Mouse (Mus musculus) midbrain, postnatal 0 days (tissue): ENCODE measurements around the gene Rps19. TPM values are rescaled to one million over a fixed set of nuclear protein-coding genes. Genes with fewer than 3 reads are reported as not detected.
A peak's percentile ranks its signal among the peaks of the same experiment; 100 is the strongest.

Source experiments
- ATAC-seq: fragments of 200-750 bp; cut with Nextera tagmentation; 2 replicates; pipeline ENCODE4 v1.8.0; 2017; ENCODE audit warnings: moderate number of reproducible peaks, mild to moderate bottlenecking, moderate TSS enrichment, moderate library complexity; ENCODE audit not compliant: low FRiP score
- DNase-seq: peaks from one replicate; pipeline ENCODE4 v3.0.0-alpha.2; 2015; ENCODE audit warnings: low spot score
- H3K27ac ChIP-seq: fragments of 300-500 bp; sonication (generic); 2 replicates; pipeline ENCODE4 v1.5.1; 2014; ENCODE audit warnings: low read depth, mild to moderate bottlenecking, low read length, mixed read lengths
- H3K27me3 ChIP-seq: fragments of 300-500 bp; sonication (generic); 2 replicates; pipeline ENCODE4 v1.6.1; 2014; ENCODE audit warnings: low read length, control low read depth, mixed read lengths; ENCODE audit not compliant: insufficient read depth
- H3K36me3 ChIP-seq: fragments of 300-500 bp; sonication (generic); 2 replicates; pipeline ENCODE4 v1.6.1; 2014; ENCODE audit warnings: low read length, control low read depth, mixed read lengths; ENCODE audit not compliant: insufficient read depth
- H3K4me1 ChIP-seq: fragments of 300-500 bp; sonication (generic); 2 replicates; pipeline ENCODE4 v1.6.1; 2014; ENCODE audit warnings: mild to moderate bottlenecking, control low read depth, antibody characterized with exemption, low read length, mixed read lengths; ENCODE audit not compliant: insufficient read depth
- H3K4me2 ChIP-seq: fragments of 300-500 bp; sonication (generic); 2 replicates; pipeline ENCODE4 v1.6.1; 2014; ENCODE audit warnings: low read depth, mild to moderate bottlenecking, low read length, mixed read lengths; ENCODE audit not compliant: poor library complexity, severe bottlenecking
- H3K4me3 ChIP-seq: fragments of 300-500 bp; sonication (generic); 2 replicates; pipeline ENCODE4 v1.5.1; 2014; ENCODE audit warnings: low read depth, mild to moderate bottlenecking, low read length, moderate library complexity
- H3K9ac ChIP-seq: fragments of 300-500 bp; sonication (generic); replicated peaks from 2 replicates; pipeline ENCODE4 v1.6.1; 2014; ENCODE audit warnings: mild to moderate bottlenecking, low read length, moderate library complexity, mixed read lengths; ENCODE audit not compliant: poor library complexity, severe bottlenecking
- H3K9me3 ChIP-seq: fragments of 300-500 bp; sonication (generic); 2 replicates; pipeline ENCODE4 v1.6.1; 2016; ENCODE audit warnings: low read length, control low read depth
- CTCF ChIP-seq: IDR thresholded peaks from 2 replicates; pipeline ENCODE4 v1.5.1; 2016; ENCODE audit warnings: antibody characterized with exemption, mild to moderate bottlenecking
- WGBS: fragments of 180-500 bp; shearing (Covaris S2); extraction: QIAGEN DNeasy Blood & Tissue Kit; methylation state at CpG from one replicate; pipeline ENCODE4 v1.1.7; 2014; 5-methylcytosine and 5-hydroxymethylcytosine counted together
- polyA plus RNA-seq: library from polyadenylated mRNA; unstranded; fragments of >200 nt; fragmentation: Nextera tagmentation; extraction: Ambion mirVana; gene quantifications from 2 replicates; pipeline ENCODE4 v1.2.1, GENCODE M21; 2015
- total RNA-seq: library from RNA; depleted of rRNA; stranded (reverse); fragments of >200 nt; gene quantifications from 2 replicates; pipeline ENCODE4 v1.2.3, GENCODE M21; 2014

Rps19 gene
- total and polyA plus RNA-seq, 2 experiments from 2014 or later, result 364 to 1,202 TPM

DNA sequence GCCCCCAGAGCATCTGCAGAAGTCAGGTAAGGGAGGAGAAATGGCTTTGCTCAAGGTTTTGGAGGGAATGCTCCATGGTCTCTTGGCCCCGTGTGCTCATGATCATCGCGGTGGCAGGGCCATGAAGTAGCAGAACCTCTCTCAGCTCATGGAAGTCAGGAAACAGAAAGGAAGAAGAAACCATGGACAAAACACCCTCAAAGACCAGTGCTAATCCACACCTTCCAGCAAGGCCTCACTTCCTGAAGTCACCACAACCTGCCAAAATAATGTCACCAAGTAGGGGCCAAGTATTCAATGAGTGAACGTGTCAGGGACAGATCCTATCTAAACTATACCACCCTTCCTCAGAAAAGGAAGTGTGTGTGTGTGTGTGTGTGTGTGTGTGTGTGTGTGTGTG lies 21.3 kb upstream of the Rps19 start:
- no peak overlapping the region for H3K4me2 ChIP-seq
- TF ChIP-seq CTCF, result no peak
- H3K27ac ChIP-seq, result no peak overlapping the region
- DNase-seq (no peak), ATAC-seq (no peak)
- H3K36me3 ChIP-seq, result no peaks in the 10 kb centered on the region
- no peak overlapping the region for H3K9ac ChIP-seq
- no peaks in the 10 kb centered on the region for H3K4me1 ChIP-seq
- no peak overlapping the region for H3K4me3 ChIP-seq
- no peaks in the 10 kb centered on the region for H3K9me3 ChIP-seq
- no peaks in the 10 kb centered on the region for H3K27me3 ChIP-seq
- WGBS, result 87% methylated on average over 4 of the region's 4 CpGs

DNA sequence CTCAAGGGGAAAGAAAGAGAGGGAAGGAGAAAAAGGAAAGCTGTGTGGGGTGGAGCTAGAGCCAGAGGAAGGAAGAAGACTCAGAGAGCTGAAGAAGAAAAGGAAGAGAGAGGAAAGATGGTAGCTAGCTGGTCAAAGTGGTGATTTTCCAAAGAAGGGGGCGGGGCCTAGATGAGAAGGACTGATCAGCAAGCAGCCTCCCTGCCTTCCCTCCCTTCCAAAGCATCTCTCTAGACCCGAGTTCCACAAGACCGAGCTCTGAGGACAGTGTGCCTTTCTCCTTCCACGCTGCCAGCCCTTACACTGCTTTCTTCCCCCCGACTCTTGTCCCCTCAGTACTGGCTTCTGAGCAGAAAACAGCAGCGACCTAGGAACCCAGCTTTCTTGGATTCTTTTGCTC lies 20.0 kb upstream of the Rps19 start:
- Histone ChIP-seq H3K27ac (no peak overlapping the region), H3K36me3 (no peaks in the 10 kb centered on the region), H3K4me1 (no peaks in the 10 kb centered on the region), H3K4me3 (no peak overlapping the region), H3K4me2 (no peak overlapping the region), H3K27me3 (no peaks in the 10 kb centered on the region), H3K9ac (no peak overlapping the region), H3K9me3 (no peaks in the 10 kb centered on the region)
- no peak for ATAC-seq
- no peak for DNase-seq
- WGBS, result 17% methylated on average over 6 of the region's 6 CpGs
- TF ChIP-seq CTCF, result no peak

DNA sequence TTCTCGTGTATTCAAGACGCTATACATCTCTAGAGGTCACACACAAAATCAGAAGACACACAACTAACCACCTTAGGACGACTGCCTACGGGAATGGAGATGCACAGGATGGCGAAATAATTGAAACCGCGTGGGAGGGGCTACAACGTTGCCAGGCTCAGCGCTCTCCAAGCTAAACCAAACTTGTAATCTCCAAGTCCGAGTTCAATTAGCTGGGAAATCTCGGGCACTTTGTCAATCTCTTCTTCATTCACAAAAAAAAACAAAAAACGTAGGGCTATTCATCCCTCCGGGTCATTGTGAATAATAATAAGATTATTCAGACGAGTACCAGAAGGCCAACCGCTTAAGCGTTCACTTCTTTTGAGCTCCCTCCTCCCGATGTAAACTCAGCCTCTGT lies 15.1 kb upstream of the Rps19 start:
- Histone ChIP-seq H3K4me2 (no peak overlapping the region), H3K4me1 (no peaks in the 10 kb centered on the region), H3K36me3 (no peaks in the 10 kb centered on the region), H3K27me3 (no peaks in the 10 kb centered on the region), H3K27ac (no peak overlapping the region), H3K9me3 (no peaks in the 10 kb centered on the region), H3K4me3 (no peak overlapping the region), H3K9ac (no peak overlapping the region)
- WGBS, result 35% methylated on average over 17 of the region's 17 CpGs
- ATAC-seq (no peak), DNase-seq (no peak)
- TF ChIP-seq CTCF, result no peak

DNA sequence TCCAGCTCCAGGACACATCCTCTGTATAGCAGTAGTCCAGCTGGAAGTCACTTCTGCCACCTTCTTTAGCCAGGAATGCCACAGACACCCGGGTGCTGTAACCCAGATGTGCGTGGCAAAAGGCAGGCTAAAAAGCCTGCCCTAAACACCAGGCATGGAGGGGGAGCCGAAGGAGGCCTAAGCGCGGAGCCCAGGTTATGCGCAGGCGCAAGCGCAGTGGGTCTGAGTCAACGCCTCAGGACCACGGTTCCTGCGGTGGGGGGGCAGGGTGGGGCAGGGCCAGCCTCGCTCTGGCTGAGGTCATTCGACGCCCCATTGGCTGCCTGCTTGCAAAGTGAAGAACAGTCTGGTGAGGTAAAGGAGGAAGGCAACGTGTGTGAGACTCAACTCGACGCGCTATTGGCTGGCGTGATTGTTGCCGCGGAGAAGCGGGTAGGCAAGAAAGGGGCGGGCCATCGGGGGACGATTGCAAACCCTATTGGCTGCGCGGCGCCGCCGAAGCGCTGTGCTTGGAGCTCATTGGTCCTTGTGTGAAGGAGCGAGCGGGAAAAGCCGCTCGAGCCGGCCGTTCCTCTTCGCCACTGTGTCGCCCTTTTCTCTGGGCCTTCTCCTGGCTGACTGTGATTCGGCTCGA lies 14.5 kb upstream of the Rps19 start, which contains the start of the genes Lypd4 and Dmrtc2:
TSS of gene Lypd4 (minus strand) at position 410 of the 634 bp plus-strand sequence.
TSS of gene Dmrtc2 (plus strand) at position 526 of the 634 bp plus-strand sequence.
- no peak for DNase-seq
- Histone ChIP-seq H3K4me1 (no peaks in the 10 kb centered on the region), H3K9me3 (no peaks in the 10 kb centered on the region), H3K27me3 (no peaks in the 10 kb centered on the region), H3K36me3 (no peaks in the 10 kb centered on the region), H3K9ac (no peak within 1 kb of the TSS), H3K4me3 (no peak within 1 kb of the TSS), H3K27ac (no peak within 1 kb of the TSS), H3K4me2 (no peak within 1 kb of the TSS)
- no peak for TF ChIP-seq CTCF
- 51% methylated on average over 40 of the region's 41 CpGs for WGBS
- peak; percentile 51 for ATAC-seq

DNA sequence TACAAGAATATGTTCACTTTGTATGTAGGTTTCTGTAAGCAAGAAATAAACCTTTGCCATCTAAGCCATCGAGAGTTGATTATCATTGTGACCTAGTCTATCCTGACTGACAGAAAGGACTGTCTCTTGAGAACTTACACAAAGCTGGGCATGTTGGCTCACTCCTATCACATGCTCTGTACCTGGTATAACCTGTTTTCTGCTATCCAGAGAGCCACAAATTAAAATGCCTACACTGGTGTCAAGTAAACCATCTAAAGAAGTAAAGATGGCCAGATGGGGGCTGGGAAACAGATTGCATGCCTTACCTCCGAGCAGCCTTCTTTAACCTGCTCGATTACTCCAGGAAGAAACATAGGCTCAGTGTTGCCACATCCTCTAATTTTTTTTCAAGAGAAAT lies 6.6 kb upstream of the Rps19 start:
- no peak for ATAC-seq
- WGBS, result 87% methylated on average over 3 of the region's 3 CpGs
- Histone ChIP-seq H3K9me3 (no peaks in the 10 kb centered on the region), H3K4me1 (no peaks in the 10 kb centered on the region), H3K27me3 (no peaks in the 10 kb centered on the region), H3K36me3 (no peaks in the 10 kb centered on the region), H3K9ac (no peak overlapping the region), H3K27ac (no peak overlapping the region), H3K4me2 (no peak overlapping the region), H3K4me3 (no peak overlapping the region)
- no peak for TF ChIP-seq CTCF
- no peak for DNase-seq

DNA sequence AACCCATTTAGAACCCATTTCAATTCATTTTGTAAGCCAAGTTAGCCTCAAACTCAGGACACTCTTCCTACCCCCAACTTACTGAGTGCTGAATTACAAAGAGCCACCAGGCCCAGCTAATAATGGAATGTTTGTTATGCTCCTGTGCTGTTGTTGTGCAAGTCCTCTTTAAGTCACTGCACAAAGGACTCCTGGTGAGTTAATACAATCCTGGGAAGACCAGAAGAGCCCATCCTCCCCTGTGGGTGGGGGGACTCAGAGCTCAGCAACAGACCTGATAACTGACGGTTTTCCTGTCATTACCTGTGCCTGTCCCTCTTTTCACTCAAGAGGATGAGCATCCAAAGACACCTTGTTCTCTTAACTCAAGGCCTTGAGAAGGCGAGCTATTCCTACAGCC lies 4.6 kb upstream of the Rps19 start:
- no peak for TF ChIP-seq CTCF
- ATAC-seq (no peak), DNase-seq (no peak)
- no peaks in the 10 kb centered on the region for H3K4me1 ChIP-seq
- H3K9me3 ChIP-seq, result no peaks in the 10 kb centered on the region
- H3K9ac ChIP-seq, result no peak overlapping the region
- H3K4me3 ChIP-seq, result no peak overlapping the region
- 13% methylated on average over 2 of the region's 2 CpGs for WGBS
- no peak overlapping the region for H3K4me2 ChIP-seq
- H3K27me3 ChIP-seq, result no peaks in the 10 kb centered on the region
- no peaks in the 10 kb centered on the region for H3K36me3 ChIP-seq
- H3K27ac ChIP-seq, result no peak overlapping the region
